Mouse (Mus musculus): Measurements from ENCODE around the gene Anxa6.

Gene Anxa6

DNA sequence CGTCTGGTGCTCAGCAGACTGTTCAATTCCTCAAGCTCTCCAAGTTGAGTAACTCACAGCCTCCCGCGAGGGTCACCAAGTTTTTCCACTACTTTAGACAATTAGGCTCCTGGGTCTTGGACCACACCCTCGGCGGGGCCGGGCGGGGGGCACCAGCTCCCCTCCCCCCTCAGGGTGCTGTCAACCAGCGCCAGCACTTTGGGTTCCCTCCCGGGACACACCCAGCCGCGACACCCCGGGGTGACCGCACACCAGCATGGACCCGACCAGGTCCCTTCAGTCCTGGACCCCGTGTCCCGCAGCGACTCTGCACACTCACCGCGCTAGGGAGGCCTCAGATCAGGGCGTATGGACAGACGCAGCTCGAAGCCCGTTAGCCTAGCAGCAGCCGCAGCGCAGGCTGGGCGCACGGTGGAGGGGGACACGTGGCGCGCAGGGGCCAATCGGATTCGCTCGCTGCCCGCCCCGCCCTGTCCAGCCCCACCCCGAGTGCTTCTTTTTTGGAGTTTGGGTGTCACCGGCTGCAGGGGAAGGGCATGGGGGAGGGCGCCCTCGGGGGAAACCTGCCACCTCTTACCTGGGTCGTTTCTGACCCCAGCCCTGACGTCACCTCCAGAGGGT, at the start of gene Anxa6:
Anxa6 (minus strand) TSS at position 406 of the 621 bp plus-strand sequence.
- DNase-seq (ENCODE audit: low read depth, low spot score): peak; percentile 87

DNA sequence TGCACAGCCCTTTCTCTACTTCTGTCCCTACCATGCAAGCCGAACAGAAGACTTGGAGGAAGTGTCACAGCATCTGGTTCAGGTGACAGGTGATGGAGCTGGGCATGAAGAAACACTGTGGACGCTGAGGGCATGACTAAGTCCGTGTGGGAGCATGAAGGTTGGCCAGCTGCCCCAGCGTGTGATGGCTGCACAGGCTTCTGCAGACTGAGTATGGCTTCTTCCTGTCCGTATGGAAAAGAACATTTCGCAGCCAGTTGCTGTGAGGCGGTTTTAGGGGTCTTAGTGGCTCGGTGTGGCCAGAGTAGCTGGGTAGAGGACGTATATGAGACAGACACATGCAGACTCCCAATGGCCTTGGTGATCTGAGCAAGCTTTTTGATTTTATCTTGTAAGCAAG, 48.0 kb upstream of the Anxa6 start:
- DNase-seq (ENCODE audit: low read depth, low spot score): no peak

DNA sequence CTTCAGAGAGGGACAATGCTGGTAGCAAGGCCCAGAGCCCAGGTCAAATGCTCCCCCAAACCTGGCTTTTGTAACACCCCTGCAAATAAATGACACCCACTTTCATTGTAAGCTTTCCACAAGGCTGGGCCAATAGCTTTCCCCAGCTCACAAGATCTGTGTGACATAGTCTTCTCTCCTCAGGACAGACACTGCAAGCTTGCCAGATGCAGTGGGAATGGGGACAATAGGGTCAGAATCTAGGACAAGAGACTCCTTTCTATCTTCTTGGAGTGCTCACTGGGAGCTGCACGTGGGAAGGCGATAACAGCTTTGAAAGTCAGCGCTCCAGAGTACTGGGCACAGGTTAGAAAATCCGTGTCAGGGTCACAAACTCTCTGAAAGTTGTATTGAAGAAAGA, 45.9 kb upstream of the Anxa6 start:
- no peak for DNase-seq (ENCODE audit: low read depth, low spot score)

DNA sequence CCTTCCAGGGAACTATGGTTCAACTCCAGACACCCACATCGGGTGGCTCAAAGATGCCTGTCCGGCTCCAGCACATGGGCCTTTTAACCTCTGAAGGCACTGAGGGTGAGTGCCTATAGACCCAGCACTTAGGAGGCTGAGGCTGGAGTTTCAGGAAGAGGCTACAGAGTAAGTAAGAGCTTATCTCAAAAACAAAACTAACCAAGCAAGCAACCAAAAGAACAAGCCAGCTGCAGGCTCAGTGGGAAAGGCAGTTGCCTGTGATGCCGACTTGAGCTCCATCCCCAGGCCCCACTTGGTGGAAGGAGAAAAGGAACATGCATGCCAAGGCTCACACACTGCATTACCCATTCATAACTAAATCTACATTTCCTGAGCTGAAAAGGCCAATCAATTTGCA, 45.3 kb upstream of the Anxa6 start:
- no peak for DNase-seq (ENCODE audit: low read depth, low spot score)

DNA sequence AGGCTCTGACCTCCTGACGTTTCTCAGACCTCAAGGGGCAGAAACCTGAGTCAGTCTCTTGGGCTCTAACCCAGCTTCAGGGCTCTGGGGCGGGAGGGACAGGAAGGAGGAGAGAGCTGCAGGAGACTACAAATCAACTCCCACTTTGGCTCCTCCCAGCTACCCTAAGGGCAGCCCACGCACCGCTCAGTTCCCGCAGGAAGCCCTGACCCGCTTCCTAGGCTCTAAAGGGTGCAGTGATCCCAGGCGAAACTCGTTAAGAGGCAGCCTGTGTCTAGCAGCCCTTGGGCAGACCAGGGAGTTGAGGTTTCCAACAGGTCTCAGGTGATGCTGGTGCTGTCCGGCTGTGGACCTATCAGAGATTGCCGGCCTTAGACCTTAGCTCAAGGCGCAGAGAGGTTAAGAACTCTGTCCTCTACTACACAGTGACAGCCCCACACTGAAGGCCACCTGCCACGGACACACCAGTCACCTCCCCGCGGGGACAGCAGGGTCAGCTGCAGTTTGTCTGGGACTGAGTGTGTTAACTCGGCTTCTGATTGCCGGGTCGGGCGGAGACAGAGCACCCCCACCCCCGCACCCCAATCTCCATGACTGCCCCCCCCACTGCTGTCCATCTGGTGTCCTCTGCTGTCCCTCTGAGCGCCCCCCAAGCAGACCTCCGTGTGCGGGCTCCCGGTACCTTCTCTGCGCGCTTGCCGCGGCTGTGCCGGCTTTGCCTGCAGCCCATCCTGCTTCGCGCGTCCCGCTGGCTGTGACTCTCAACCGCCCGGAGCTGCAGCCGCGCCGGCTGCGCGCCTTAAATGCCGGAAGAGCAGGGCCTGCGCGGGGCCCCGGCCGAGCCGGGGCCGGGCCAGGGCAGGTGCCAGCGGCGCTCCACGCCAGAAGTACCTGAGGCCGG, 44.3 kb upstream of the Anxa6 start, which contains the start of gene Ccdc69:
Ccdc69 (minus strand) TSS at position 801 of the 901 bp plus-strand sequence.
- DNase-seq (ENCODE audit: low read depth, low spot score): peak; percentile 81

DNA sequence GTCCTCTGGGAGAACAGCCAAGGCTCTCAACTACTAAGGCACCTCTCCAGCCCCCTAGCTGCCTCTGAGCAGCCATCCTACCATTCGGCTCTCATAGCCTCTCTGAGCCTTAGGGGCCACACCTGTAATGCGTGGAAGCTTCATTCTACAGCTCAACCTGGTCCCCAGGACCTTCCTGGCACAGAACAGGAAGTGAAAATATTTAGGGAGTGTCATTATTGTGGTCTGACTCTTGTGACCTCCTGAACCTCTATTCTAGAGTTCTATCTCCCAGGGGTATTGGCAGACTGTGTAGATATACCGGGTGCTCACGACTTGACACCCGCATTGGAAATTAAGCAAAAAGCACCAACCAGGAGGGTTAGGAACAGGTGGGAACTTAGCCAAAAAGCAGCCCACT, 43.0 kb upstream of the Anxa6 start:
- no peak for DNase-seq (ENCODE audit: low read depth, low spot score)

DNA sequence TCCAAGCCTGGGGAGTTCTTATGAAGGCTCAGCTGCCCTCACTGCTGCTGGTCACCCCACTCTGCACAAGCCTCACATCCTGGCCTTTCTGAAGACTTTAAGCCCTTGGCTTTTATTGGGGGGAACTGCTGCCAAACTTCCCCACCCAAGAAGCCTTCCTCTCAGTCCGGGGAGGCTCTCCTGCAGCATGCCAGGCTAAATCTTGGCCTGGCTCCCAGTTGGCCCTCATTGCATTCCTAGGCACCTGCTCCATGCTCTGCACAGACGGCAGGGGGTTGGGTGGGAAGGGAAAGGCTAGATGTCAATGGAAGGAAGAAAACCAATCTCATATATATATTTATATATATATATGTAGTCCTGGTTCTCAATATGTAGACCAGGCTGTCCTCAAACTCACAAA, 42.4 kb upstream of the Anxa6 start:
- DNase-seq (ENCODE audit: low read depth, low spot score): no peak

DNA sequence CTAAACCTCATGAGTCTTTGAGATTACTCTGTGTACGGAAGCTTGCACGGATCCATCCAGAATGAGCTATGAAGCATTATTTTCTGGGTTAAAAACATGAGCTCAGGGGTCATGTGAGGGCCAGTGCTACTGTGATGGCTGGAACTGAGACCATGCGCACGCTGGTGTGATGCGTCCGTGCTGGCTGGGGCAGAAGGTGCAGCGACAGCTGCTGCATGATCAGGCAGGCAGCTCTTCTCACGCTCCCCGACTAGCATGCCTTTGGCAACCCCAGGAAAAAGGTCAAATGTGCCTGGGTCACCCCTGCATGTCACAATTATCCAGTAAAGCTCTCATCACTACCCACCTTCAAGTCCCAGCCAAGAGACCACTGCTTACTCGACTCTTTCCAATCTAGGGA, 39.9 kb upstream of the Anxa6 start:
- no peak for DNase-seq (ENCODE audit: low read depth, low spot score)

DNA sequence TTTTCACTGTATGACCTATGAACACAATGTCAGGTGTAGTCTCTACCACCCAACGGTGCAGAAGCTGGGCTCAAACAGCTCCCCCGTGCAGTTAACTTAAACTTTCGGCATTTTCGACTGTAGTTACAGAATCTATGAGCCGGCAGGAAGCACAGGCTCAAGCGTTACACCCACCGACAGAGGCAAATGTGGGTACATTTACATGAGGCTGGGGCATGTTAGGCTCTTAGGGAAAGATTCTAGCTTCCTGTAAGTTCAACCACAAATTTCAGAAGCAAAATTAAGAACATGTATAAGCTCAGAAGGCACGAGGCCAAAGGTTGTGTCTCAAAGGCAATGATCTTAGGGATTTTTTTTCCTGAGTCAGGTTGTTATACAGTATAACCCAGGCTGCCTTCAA, 39.2 kb upstream of the Anxa6 start:
- DNase-seq (ENCODE audit: low read depth, low spot score): no peak

DNA sequence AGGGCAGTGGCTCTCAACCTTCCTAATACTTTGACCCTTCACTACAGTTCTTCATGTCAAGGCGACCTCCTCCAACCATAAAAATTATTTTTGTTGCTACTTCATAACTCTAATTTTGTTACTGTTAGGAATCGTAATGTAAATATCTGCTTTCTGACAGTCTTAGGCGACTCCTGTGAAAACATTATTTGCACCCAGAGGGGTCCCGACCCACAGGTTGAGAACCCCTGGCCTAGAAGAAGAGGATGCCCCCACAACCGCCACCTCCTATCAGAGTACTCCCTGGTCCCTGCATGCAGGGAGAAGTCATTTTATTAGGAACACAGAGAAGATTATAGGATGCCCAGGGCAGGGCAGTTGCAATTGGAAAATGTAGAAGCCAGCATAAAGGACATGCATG, 38.1 kb upstream of the Anxa6 start:
- DNase-seq (ENCODE audit: low read depth, low spot score): no peak

DNA sequence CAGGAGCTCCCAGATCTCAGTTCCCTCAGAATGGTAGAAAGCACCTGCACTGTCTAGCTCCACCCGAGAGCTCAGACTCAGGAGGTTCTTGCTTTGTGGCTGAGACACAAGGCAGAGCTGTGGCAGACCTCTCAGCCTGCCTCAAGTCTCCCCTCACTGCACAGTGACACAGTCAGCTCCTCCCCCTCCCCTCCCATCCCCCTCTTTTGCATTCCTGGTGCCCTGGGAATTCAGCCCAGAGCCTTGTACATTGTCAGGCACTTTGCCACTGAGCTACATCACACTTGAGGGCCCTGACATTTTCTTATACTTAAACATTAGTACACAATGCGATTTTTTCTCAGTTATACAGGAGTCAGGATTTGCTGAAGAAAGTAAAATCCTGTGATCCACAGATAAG, 35.8 kb upstream of the Anxa6 start:
- peak; percentile 65 for DNase-seq (ENCODE audit: low read depth, low spot score)

DNA sequence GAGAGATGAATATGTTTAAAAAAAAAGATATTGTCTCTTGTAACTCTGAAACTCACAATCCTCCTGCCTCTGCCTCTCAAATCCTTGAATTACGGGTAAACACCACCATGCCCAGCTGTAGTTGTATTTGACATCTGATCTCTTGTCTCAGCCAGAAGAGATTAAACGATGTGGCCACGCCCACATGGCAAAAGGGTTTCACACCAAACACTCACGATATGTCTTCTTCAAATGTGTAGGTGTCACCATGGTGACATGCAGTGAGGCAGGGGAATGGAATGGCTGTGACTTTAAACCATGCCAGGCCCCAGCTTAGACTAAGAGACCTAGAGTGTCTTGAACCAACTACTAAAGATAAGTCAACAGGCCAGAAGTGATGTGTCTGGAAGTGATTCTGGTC, 33.7 kb upstream of the Anxa6 start:
- DNase-seq (ENCODE audit: low read depth, low spot score): no peak

DNA sequence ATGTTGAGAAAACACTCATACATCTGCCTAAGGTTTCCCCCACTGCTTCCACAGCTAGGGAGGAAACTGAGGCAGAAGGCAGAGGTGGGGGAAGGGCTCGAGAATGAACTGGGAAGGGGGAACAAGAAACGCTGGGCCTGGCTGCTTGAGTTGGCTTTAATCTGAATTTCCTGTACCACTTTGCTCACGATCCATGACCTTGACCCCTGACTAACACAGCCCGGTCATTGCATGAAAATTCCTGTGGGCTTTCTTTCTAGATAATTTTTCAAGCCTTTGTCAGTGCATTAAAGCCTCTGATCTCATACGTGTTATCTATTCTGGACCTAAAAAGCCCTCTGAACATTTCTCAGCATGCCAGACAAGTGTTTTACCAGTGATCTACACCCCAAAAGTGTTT, 29.6 kb upstream of the Anxa6 start:
- no peak for DNase-seq (ENCODE audit: low read depth, low spot score)

DNA sequence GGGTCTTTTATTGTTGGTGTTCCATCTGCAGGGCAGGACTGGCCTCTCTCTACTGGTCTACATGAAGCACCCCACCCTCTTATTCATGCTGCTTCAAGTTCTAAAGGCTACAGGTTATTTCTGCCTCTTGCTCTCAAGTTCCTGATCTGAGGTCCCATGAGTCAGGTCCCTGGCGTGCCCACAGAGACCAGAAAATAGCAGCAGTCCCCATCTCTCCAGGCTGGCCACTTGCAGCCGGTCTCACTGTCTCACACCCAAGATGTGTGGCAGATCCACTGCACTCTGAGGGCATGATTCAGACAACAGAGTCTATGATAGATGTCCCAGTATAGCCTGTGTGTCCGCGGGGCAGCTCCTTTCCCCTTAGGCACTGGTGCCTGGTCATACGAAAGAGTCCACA, 27.6 kb upstream of the Anxa6 start:
- no peak for DNase-seq (ENCODE audit: low read depth, low spot score)

DNA sequence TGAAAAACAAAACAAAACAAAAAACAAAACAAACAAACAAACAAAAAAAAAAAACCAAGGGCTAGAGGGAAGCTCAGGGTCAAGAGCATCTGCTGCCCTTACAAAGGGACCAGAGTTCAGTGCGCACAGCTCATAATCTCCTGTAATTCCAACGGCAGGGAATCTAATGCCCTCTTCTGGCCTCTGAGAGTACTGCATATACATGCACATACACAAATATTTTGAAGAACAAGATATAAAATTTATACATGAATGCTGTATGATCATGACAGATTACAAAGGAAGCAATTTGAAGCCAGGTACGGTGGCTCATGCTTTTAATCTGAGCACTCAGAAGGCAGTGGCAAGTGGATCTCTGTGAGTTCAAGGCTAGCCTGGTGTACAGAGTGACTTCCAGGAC, 24.3 kb upstream of the Anxa6 start:
- peak; percentile 48 for DNase-seq (ENCODE audit: low read depth, low spot score)

DNA sequence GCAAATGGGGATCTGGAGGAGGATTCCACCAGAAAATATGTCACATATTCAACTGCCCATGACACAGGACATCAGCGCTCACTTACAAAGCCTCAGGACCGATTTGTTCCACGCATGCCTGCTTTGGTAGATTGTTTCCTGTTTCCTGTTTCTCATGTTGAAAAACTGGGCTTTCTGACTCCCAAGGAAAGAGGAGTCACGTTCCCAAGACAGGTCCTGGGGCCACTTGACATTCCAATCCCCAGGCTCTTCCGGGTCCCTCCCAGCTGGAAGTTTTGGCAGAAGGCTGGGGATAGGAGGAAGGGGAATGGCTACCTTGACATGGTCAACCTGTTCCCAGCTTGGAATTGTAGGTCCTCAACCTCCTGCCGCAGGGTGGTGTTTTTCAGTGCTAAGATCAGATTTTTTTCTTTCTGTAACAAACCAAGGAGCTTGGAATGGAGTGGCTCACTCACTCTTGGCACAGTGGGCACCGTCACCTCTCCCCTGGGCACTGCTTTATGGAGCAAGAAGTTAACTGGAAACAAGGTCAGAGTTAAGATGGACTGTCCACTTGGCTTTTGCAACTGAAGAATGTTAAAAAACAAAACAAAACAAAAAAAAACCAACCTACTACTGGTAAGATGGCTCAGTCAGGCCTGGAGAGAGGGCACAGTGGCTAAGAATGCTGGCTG, 17.7 kb upstream of the Anxa6 start:
- DNase-seq (ENCODE audit: low read depth, low spot score): no peak

DNA sequence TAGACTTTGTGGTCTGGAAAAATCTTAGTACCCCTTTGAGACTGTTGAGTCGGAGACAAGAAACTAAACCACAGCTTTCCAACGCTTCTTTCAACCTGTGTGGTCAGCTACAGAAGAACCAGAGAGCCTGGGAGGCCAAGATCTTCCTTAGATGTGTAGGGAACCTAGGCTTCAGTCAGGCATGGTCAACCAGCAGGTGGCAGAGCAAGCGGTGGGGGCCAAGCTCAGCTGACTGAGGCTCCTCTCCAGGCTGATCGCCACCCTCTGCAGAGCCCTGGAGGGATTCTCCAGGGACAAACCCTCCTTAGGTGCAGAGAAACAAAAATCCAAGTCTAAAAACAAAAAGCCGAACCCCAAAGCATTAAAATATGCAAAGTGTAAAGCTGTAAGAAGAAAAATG, 13.4 kb upstream of the Anxa6 start:
- DNase-seq (ENCODE audit: low read depth, low spot score): no peak

DNA sequence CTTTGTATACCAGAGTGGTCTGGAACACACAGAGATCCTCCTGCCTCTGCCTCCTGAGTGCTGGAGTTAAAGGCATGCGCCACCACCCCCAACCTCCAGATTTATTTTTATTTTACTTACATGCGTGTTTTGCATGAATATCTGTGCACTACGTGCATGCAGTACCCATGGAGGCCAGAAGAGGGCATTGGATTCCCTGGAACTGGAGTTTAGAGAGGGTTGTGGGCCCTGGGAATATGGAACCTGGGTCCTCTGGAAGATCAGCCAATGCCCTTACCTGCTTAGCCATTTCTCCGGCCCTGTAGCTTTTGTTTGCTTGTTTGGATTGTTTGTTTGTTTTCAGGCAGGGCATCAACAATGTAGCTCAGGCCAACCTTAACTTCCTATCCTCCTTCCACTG, 8.1 kb upstream of the Anxa6 start:
- peak; percentile 82 for DNase-seq (ENCODE audit: low read depth, low spot score)

DNA sequence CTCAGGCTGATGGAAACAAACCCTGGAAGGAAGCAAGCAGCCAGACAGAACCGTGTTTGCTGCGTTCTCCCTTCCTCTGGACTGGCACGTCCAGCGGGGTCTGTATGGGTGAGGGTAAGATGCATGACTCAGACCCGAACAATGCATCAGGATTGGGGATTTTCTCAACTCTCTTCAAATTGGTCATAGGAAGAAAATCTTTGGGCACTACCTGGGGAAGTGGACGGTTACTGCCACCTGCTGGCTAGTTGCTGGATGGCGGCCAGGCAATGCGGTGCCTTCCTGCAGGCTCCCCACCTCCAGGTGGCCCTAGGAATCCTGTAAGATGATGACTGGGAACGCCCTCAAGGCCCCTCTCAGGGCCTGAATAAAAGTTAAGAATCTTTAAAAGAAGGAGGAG, 6.3 kb upstream of the Anxa6 start:
- DNase-seq (ENCODE audit: low read depth, low spot score): peak; percentile 88

DNA sequence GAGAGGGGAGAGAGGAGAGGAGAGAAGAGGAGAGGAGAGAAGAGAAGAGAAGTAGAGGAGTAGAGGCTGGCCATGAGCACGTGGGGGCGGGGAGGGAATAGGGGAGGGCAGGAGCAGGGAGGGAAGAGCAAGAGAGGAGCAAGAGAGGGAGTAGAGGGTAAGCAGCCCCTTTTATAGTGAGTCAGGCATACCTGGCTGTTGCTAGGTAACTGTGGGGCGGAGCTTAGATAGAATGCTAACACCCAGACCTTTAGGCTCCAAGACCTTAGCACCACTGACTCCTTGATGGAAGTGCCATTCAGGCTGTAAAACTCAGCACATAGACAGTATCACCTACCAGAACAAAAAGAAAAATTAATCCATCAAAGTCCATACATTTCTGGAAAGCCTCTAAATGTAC, 3.4 kb upstream of the Anxa6 start:
- peak; percentile 54 for DNase-seq (ENCODE audit: low read depth, low spot score)

DNA sequence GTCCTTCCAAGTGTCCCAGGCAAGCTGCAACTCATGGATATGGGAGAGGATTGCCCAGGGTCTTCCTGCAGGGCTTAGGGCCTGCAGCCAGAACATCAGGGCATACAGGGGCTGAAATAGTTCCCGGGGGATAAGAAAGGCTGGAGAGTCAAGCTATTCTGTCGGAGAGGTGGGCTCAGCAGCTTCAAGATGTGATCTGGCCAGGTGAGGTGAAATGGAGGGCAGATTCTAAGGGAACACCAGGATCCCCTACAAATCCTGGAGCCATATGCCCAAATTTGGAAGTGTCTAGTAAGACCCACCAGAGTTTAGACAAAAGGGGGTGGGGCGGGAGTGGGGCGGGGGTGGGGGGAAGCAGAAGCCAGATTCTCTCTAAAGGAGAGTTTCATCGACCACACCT, 959 bp downstream of the Anxa6 start:
- DNase-seq (ENCODE audit: low read depth, low spot score): no peak

DNA sequence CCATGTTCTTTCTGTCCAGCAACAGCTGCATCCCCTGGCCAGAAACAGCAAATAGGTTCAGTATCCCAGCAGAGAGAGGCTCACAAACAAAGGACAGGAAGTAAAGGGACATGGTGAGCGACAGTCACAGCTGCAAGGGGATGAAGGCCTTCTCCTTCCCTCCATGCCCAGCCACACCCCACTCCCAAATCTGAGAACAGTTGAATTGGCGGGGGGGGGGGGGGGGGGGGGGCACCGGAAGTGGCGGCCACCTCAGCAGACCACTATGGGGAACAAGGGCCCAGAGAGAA, 1.3 kb downstream of the Anxa6 start:
- DNase-seq (ENCODE audit: low read depth, low spot score): no peak
